Mouse (Mus musculus) heart, embryonic 16.5 days (tissue): ENCODE measurements at regions not wholly inside any gene's neighbourhood (a gene's known extent, or its start where the extent isn't known, plus 50 kb on each side); places are given as distances from the start of the nearest gene placed in this dataset.
A peak's percentile ranks its signal among the peaks of the same experiment; 100 is the strongest.

Experiments
- ATAC-seq: fragments of 200-750 bp; cut with Nextera tagmentation; replicated peaks from 2 replicates; pipeline ENCODE4 v1.8.0; 2017; ENCODE audit warnings: moderate number of reproducible peaks; ENCODE audit not compliant: insufficient read depth, low FRiP score; ENCODE audit errors: extremely low read depth
- H3K27ac ChIP-seq: fragments of 300-500 bp; sonication (generic); 2 replicates; pipeline ENCODE4 v1.5.1; 2014; ENCODE audit warnings: mild to moderate bottlenecking, low read length, control low read depth, moderate library complexity
- H3K27me3 ChIP-seq: fragments of 300-500 bp; sonication (generic); 2 replicates; pipeline ENCODE4 v1.6.1; 2014; ENCODE audit warnings: low read length, mixed read lengths; ENCODE audit not compliant: control insufficient read depth, insufficient read depth
- H3K36me3 ChIP-seq: fragments of 300-500 bp; sonication (generic); 2 replicates; pipeline ENCODE4 v1.6.1; 2014; ENCODE audit not compliant: control insufficient read depth, insufficient read depth
- H3K4me1 ChIP-seq: fragments of 300-500 bp; sonication (generic); 2 replicates; pipeline ENCODE4 v1.6.1; 2014; ENCODE audit warnings: low read length, mixed read lengths; ENCODE audit not compliant: control insufficient read depth, insufficient read depth
- H3K4me2 ChIP-seq: fragments of 300-500 bp; sonication (generic); 2 replicates; pipeline ENCODE4 v1.6.1; 2014; ENCODE audit warnings: low read depth, mild to moderate bottlenecking, control low read depth, low read length
- H3K4me3 ChIP-seq: fragments of 300-500 bp; sonication (generic); 2 replicates; pipeline ENCODE4 v1.5.1; 2014; ENCODE audit warnings: mild to moderate bottlenecking, control low read depth, low read length
- H3K9ac ChIP-seq: fragments of 300-500 bp; sonication (generic); 2 replicates; pipeline ENCODE4 v1.6.1; 2014; ENCODE audit warnings: low read length, control low read depth
- H3K9me3 ChIP-seq: fragments of 300-500 bp; sonication (generic); replicated peaks from 2 replicates; pipeline ENCODE4 v1.6.1; 2016; ENCODE audit warnings: low read length; ENCODE audit not compliant: control insufficient read depth
- WGBS: fragments of 180-500 bp; shearing (Covaris S2); extraction: QIAGEN DNeasy Blood & Tissue Kit; methylation state at CpG from one replicate; pipeline ENCODE4 v1.1.7; 2014; 5-methylcytosine and 5-hydroxymethylcytosine counted together

- no peak for ATAC-seq
- H3K4me1 ChIP-seq, result no peaks in the 10 kb centered on the region
- no peak overlapping the region for H3K27ac ChIP-seq
- H3K4me3 ChIP-seq, result no peak overlapping the region
- peaks cover 3% of the 10 kb centered on the region; the same call in 1 of the 2 replicates for H3K9me3 ChIP-seq
- 63% methylated on average over 18 of the region's 18 CpGs for whole genome bisulfite sequencing
- H3K36me3 ChIP-seq, result no peaks in the 10 kb centered on the region
- peak overlapping the region; percentile 14; the same call in 1 of the 2 replicates for H3K4me2 ChIP-seq
- H3K9ac ChIP-seq, result no peak overlapping the region
- no peaks in the 10 kb centered on the region for H3K27me3 ChIP-seq
These were observed 52.0 kb downstream of the 4930426L09Rik start for GRCm38 (mm10) chr2:19049877-19050731.

GRCm38 (mm10) chr2:19055500-19055899, 57.4 kb downstream of the 4930426L09Rik start:
- H3K27me3 ChIP-seq, result no peaks in the 10 kb centered on the region
- H3K36me3 ChIP-seq, result no peaks in the 10 kb centered on the region
- H3K4me3 ChIP-seq, result no peak overlapping the region
- 80% methylated on average over 2 of the region's 2 CpGs for WGBS
- H3K27ac ChIP-seq, result no peak overlapping the region
- peaks cover 3% of the 10 kb centered on the region; the same call in 1 of the 2 replicates for H3K9me3 ChIP-seq
- no peak for ATAC-seq
- H3K4me2 ChIP-seq, result no peak overlapping the region
- no peak overlapping the region for H3K9ac ChIP-seq
- no peaks in the 10 kb centered on the region for H3K4me1 ChIP-seq

- peaks cover 3% of the 10 kb centered on the region; the same call in 1 of the 2 replicates for H3K9me3 ChIP-seq
- H3K27me3 ChIP-seq, result no peaks in the 10 kb centered on the region
- H3K9ac ChIP-seq, result no peak overlapping the region
- no peak overlapping the region for H3K4me2 ChIP-seq
- no peak overlapping the region for H3K4me3 ChIP-seq
- no peak overlapping the region for H3K27ac ChIP-seq
- WGBS, result 63% methylated on average over 5 of the region's 5 CpGs
- H3K4me1 ChIP-seq, result no peaks in the 10 kb centered on the region
- no peak for ATAC-seq
- H3K36me3 ChIP-seq, result no peaks in the 10 kb centered on the region
These were observed 59.7 kb downstream of the 4930426L09Rik start for GRCm38 (mm10) chr2:19057859-19058258.

DNA sequence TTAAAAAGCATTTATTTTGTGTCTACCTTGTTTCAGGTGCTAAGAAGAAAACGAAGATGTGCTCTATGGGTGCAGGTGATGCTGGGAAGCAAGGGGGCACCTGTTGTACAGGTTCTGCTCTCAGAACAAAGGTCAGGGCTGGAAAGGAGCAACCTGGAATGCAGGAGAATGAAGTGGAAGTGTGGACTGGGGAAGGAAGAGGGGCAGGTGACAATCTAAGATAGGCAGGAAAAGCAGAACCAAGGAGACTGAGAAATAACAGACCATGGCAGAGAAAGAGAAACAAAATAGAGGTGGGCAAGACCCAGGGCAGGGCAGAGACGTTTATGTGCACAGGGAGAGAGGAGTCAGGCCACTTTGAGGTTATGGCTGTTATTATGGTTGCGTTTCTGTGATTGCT, 60.6 kb downstream of the 4930426L09Rik start:
- H3K4me2 ChIP-seq, result no peak overlapping the region
- no peak for ATAC-seq

DNA sequence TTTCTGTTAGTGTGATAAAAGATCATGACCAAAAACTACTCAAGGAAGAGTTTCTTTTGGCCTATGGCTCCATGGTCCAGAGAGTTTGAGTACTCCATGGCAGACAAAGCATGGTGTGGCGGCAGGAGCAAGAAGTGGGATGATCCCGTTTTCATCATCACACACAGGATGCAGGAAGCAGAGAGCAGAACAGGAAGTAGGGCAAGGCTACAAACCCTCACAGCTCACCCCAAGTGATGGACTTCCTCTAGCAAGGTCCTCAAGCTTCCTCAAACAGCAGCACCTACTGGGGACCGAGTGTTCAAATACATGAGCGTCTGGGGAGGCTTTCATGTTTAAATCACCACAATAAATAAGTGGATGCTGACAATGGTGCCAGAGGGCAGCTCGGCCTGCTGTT, 61.1 kb downstream of the 4930426L09Rik start:
- Histone ChIP-seq H3K4me2 (no peak overlapping the region), H3K27ac (no peak overlapping the region), H3K9ac (no peak overlapping the region), H3K9me3 (peaks cover 3% of the 10 kb centered on the region; the same call in 1 of the 2 replicates), H3K27me3 (no peaks in the 10 kb centered on the region), H3K4me1 (no peaks in the 10 kb centered on the region), H3K4me3 (no peak overlapping the region), H3K36me3 (no peaks in the 10 kb centered on the region)
- no peak for ATAC-seq
- 55% methylated on average over 5 of the region's 5 CpGs for WGBS

More for the DNA sequence above, 60.6 kb downstream of the 4930426L09Rik start:
- H3K4me3 ChIP-seq, result no peak overlapping the region
- WGBS, result 79% methylated on average over 3 of the region's 3 CpGs
- H3K27ac ChIP-seq, result no peak overlapping the region
- H3K36me3 ChIP-seq, result no peaks in the 10 kb centered on the region
- H3K9me3 ChIP-seq, result peaks cover 3% of the 10 kb centered on the region; the same call in 1 of the 2 replicates
- no peak overlapping the region for H3K9ac ChIP-seq
- no peaks in the 10 kb centered on the region for H3K27me3 ChIP-seq
- no peaks in the 10 kb centered on the region for H3K4me1 ChIP-seq

- H3K4me2 ChIP-seq, result no peak overlapping the region
- H3K4me1 ChIP-seq, result no peaks in the 10 kb centered on the region
- H3K27me3 ChIP-seq, result no peaks in the 10 kb centered on the region
- no peak overlapping the region for H3K4me3 ChIP-seq
- WGBS, result 75% methylated on average over 9 of the region's 9 CpGs
- H3K9ac ChIP-seq, result no peak overlapping the region
- H3K36me3 ChIP-seq, result no peaks in the 10 kb centered on the region
- H3K27ac ChIP-seq, result no peak overlapping the region
- ATAC-seq, result no peak
- H3K9me3 ChIP-seq, result no peaks in the 10 kb centered on the region
These were observed 62.2 kb downstream of the 4930426L09Rik start for GRCm38 (mm10) chr2:19060218-19060915.

- 40% methylated on average over 9 of the region's 9 CpGs for WGBS
- Histone ChIP-seq H3K9me3 (no peaks in the 10 kb centered on the region), H3K4me1 (no peaks in the 10 kb centered on the region), H3K4me2 (peak overlapping the region; percentile 24; the same call in 1 of the 2 replicates), H3K27ac (peak overlapping the region; percentile 25; the same call in 1 of the 2 replicates), H3K27me3 (no peaks in the 10 kb centered on the region), H3K4me3 (no peak overlapping the region), H3K9ac (no peak overlapping the region), H3K36me3 (no peaks in the 10 kb centered on the region)
- ATAC-seq, result no peak
These were observed 66.6 kb downstream of the 4930426L09Rik start for GRCm38 (mm10) chr2:19064560-19065362.

- no peak for ATAC-seq
- H3K9ac ChIP-seq, result no peak overlapping the region
- no peak overlapping the region for H3K4me2 ChIP-seq
- WGBS, result 67% methylated on average over 1 of the region's 1 CpGs
- no peak overlapping the region for H3K4me3 ChIP-seq
- no peaks in the 10 kb centered on the region for H3K27me3 ChIP-seq
- no peak overlapping the region for H3K27ac ChIP-seq
- no peaks in the 10 kb centered on the region for H3K9me3 ChIP-seq
- H3K4me1 ChIP-seq, result no peaks in the 10 kb centered on the region
- no peaks in the 10 kb centered on the region for H3K36me3 ChIP-seq
These were observed 67.4 kb downstream of the 4930426L09Rik start for GRCm38 (mm10) chr2:19065511-19065910.
